Mouse (Mus musculus) mature B cell (primary cell): Measurements from ENCODE around the gene Kat2a.

Experiments used
- in situ Hi-C: fragments of 300-500 bp; cut with MboI; formaldehyde crosslinking; loops from 2 replicates; pipeline ENCODE4 v1.14.3; 2019

Gene Kat2a

DNA sequence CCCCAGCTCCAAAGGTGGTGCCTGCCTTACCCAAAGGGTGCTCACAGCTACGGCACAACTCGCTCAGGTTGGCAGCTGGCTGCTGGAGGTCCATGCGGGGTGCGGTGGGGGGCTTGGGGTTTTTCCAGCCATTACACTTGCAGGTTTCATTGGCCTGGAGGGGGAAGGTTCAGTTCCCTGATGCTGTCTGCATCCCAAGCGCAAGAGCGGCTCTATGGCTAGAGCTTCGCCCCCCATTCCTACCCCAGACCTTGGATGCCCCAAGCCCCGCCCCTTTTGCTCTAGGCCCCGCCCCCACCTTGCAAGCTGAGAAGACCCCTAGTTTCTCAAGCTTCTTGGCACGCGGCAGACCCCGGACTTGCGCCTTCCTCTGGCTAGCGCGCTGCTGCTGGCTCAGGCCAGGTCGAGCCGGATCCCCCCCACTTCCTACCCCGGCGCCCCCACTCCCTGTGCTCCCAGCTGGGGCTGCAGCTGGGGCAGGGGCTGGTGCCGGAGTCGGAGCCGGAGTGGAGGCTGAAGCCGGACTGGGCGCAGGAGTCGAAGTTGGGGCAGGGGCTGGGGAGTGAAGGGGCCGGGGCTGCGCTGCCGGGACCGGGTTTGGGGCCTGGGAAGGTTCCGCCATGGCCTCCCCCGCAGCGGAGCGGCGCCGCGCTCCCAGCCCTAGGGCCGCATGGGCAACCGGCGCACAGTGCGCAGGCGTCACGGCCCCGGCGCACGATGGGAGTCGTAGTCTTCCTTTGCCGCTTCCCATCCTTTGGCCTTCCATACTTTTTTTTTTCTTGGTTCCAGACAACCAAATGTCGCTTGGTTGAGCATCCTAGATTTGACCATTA is at the start of gene Kat2a:
Kat2a (minus strand) TSS at position 683 of the 833 bp plus-strand sequence.
- in situ Hi-C loops: no loop called here

DNA sequence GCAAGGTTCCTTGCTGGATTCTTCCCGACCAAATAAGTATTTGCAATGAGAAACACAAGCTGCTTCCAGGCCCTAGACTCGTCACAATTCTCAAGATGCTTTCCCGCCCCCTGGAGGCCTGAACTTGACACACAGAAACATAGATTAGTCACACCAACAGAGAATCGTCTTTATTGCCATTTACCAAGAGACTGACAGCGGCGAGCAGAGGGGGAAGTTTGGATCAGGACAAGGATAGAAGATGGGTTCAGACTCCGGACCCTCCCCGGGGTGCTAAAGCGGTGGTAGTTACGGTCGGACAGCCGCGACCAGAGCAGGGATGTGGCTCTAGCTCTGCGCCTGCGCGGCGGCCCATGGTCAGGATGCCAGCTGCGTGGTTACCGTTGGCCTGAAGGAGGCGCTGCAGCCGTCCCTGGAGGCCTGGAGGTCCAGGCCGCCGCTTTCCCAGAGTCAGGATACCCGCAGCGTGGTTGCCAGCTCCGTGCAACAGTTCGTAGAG is 49.3 kb upstream of the Kat2a start:
- in situ Hi-C loops: no loop called here

DNA sequence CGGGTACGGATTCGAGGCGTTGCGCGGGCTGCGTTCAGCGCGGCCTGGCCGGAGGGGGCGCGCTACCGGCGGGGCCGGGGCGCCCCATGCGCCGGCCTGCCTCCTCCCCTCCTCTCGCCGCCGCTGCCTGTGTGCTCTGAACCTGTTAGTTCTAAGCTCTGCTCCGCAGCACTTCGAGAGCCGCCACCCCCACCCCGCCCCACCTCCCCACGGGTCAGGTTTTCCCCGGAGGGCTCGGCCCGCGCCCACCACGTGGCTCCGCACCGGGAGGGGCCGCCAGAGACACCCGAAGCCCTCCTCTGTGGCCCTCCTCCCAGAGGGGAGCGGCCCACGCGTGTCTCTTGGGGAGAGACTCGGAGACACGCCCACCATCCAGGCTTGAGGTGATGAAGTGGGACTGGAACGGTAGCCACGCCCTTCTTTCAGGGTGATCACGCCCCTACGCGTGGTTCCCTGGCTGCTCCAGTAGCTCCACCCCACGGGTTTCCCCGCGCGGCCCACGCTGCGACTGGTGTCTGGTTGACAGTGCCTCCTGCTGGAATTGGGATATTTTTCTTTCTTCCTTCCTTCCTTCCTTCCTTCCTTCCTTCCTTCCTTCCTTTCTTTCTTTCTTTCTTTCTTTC is 47.5 kb upstream of the Kat2a start, which contains the start of gene Kcnh4:
Kcnh4 (minus strand) TSS at position 332 of the 623 bp plus-strand sequence.
- in situ Hi-C loops: no loop called here

DNA sequence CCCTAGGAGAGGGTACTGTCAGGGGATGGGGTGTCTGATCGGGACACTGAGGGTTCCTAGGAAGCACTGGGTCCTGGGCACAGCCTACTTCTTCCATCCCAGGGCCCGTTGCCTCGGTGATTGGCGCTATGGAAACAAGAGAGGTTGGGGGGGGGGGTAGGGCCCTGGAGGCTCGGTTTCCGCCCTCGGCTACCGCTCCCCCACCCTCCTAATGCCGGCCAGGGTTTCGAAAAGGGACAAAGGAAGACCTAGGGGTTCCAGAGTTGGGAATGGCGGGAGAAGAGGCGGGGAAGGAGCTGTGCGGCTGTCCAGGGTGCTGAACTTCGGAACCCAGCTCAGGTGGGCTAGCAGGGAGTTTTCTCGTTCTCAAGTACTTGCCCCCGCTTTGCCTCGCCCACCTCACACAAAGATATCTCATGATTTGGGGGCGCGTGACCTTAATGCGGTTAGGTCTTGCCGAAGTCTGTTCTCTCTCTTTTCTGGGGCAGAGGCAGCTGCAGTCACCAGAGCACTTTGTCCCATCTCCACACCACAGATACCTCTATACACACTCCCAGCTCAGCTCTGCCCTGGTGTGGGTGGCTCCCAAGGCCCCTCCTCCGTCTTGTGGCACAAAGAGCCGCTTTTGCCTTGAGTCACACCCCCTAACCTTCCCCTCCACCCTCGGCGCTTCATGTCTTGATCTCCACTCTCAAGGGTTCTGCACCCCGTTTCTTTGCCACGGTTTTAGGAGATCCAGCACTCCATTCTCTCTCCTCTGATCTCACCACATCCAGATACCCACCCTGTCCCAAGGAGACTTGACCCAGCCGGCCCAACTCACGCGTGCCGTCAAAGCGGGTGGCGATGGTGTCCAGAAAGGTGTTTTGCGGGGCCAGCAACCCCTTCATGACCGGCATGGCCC is 46.7 kb upstream of the Kat2a start:
- in situ Hi-C loops: no loop called here

DNA sequence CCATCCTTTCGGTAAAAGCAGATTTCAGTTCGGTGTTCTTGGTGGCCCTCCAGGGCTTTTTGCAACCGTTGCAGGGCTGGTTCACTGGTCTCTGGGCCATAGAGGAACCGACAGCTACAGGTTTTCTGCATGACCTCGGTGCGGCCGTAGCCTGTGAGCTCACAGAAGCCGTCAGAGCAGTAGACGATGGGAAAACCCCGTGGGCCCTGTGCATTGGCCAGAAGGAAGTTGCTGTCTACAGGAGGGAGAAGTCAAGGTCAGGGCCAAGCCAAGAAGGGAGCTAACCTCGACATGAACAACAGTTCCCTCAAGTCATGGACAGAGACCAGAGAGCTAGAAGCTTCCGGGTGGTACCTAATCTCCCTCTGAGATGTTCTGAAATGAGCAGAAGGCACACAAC is 45.3 kb upstream of the Kat2a start:
- in situ Hi-C loops: no loop called here

DNA sequence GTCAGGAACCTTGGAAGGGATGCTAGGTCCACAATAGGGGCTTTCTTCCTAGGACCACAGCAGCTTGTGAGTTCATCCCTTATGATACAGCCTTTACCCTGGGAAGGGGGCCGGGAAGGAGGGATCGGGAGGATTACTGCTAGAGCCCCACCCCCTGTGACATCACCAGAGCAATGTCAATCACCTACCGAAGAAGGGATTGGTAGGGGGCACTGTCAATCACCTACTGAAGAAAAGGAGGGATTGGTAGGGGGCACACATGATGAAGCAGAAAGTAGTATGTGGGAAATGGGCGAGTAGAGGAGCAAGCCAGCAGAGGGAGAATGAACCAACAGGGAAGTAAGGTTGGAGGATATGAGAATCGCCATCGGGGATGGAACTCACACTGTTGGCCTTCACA is 44.2 kb upstream of the Kat2a start:
- in situ Hi-C loops: no loop called here

DNA sequence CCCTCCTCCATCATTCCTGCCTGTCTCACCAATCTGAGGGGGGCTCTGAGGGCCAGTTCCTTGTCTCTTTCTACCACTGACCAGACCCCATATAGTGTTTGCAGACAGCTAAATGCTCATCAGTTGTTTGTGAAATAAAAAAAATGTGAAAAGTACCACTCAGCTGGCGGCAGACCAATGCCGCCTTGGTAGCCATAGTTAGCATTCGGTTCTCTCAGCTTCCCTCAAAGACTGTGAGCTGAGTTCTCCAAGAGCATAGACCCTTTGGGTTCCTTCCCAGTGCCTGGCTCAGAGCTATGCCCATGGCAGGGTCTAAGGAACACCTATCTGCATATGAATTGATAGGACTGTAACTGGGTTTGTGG is 42.4 kb upstream of the Kat2a start:
- in situ Hi-C loops: no loop called here

DNA sequence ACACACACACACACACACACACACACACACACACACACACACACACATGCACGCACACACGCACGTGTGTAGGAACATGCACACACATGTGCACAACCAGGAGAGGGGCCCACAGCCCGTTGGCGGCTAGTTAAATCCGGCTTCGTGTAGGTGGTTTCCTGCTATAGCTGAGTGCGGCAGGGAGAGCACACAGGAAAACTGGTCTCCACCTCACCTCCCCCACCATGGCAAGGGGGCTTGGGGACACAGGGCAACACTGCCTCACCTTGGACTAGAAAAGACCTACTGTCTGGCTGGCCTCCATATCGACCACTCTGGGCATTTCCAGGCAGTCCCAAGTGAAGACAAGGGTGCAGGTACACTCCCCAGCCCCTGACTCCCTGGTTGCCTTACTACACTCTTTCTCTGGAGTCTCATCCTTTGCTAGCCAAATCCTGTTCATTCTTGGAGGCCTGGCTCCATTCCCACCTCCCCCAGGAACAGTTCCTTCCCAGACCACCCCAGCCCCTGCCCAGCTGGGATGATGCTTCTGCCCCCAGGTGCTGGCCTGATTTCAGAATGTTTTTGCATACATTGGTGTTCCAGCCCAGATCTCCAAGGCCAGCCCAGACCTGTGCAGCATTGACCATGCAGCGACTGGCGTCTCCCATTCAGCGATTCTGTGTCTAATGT is 41.9 kb upstream of the Kat2a start:
- in situ Hi-C loops: no loop called here

DNA sequence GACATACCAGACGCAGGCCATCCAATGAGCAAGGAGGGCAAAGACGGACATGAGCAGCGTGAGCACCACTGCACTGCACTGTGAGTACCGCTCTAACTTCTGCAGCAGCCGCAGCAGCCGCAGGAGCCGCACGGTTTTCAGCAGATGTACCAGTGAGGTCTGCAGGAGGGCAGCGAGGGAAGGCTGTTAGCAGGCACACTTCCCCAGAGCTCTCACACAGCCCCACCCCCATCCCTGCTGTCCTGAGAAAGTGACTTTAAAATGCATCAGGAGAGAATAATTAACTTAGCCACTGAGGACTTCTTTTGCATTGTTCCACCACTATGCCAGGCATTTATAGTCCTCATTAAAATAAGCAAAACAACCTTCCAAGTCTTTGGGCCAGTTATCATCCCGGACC is 40.0 kb upstream of the Kat2a start:
- in situ Hi-C loops: no loop called here

DNA sequence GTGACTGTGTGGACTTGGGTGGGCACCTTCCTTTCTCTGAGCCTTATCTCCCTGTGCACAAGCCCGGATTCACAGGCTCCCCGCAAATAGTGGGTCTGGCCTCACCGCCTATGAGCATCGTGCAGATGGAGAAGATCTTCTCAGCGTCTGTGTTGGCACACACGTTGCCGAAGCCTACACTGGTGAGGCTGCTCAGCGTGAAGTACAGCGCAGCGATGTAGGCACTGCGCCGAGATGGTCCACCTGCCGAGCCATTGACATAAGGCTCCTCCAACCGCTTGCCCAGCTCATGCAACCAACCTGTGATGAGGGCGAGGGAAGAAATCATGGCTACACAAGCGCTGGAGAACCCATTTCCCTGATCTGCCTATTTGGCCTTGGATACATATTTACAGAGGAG is 37.9 kb upstream of the Kat2a start:
- in situ Hi-C loops: no loop called here

DNA sequence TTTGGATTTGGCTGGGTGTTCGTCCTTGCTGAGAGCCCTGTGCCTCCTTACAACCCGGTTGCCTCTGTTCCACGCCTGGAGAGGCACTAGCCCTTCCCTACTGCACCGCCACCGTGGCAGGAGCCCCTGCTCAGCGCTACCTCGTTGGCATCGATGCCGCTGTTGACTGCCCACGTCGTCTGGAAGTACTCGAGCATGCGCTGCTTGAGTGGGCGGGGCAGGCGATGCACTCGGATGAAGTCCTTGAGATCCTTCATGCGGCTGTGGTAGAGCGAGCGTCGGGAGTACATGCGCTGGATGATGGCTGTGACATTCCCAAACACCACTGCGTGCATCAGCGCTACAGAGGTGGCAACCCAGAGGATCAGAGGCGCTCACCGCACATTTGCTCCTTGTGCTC is 37.2 kb upstream of the Kat2a start:
- in situ Hi-C loops: no loop called here

DNA sequence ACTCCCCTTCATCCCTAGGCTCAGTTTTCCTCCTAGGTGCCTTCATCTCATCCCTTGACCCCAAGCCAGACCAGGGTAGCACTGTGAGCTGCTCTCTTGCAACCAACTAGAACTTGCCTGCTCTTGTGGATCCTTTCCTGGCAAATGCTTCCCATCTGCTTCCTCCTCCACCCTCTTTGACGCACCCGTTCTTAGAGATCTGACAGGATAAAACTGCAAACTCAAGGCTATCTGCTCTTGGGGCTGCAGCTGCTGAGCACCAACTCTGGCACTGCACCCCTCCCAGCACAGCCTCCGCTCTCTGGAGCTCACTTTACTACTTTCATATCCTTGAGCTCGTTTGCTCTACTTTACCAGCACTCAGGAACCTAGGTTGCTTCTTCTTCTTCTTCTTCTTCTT is 36.4 kb upstream of the Kat2a start:
- in situ Hi-C loops: no loop called here

DNA sequence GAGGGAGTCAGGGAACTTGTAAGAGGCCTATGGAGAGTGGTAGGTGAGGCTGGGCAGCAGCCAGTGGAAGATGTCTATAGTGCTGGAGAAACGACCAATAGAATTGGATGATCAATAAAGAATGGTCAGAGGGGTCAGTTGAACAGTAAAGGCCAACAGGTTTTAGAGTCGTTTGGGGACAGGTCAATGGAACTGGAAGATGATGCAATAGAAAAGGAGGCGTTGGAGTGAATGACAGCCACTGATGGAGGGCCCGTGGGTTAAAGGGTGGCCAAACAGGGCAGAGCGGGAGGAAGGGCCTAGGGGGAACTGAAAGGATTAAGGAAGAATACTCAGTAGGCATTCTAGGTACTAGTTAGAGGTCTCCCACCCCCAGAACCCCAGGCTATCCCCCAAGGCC is 34.8 kb upstream of the Kat2a start:
- in situ Hi-C loops: no loop called here

DNA sequence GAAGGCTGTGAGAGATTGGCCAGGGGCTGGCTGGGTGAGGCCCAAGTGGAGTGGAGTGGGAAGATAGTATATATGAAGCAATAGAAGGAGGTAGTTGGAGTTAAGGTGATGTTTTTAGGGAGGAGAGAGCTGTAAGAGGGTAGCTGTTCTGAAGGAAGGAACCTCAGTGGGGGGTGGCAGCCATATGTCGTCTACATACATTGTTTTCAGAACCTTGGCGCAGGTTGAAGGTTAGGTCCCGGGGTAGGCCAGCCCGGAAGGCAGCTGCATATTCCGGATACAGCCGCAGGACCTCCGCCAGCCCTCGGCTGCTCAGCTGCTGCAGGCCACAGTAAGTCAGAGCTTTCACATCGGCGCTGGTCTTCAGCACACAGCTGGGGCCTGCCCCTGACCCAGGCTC is 34.3 kb upstream of the Kat2a start:
- in situ Hi-C loops: no loop called here

DNA sequence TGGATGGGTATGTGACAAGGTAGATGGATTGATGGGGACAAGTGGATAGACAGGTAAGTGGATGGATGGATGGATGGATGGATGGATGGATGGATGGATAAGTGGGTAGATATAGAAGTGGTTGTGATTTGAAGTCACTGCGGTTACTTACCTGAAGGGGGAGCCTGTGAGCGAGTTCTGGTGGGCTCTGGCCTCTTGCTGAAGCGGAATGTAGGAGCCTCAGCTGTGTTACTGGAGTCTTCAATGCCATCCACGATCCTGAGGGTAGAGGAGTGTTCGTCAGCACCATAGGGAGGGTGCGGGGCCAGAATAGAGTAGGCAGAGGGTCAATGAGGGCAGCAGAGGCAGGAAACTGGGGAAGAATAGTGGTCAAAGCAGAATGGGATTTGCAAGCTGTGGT is 32.8 kb upstream of the Kat2a start:
- in situ Hi-C loops: no loop called here

DNA sequence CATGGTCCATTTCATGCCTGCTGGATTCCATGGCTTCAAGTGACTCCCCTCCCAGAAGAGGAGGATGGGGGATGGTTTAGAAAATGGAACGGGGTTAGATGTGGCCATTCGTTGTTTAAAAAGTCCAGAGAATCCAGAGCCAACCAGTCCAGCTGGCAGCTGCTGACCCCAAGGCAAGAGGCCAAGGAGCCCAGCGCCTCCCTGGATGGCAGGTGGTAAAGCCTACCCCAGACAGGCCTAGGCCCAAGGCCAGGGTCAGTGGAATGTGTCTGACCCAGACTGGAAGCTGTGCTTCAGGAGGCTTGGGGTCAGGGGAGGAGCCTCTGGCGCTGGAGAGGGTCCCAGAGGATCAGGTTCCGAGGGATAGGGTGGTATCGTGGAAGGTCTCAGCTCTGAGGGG is 29.1 kb upstream of the Kat2a start:
- in situ Hi-C loops: no loop called here

DNA sequence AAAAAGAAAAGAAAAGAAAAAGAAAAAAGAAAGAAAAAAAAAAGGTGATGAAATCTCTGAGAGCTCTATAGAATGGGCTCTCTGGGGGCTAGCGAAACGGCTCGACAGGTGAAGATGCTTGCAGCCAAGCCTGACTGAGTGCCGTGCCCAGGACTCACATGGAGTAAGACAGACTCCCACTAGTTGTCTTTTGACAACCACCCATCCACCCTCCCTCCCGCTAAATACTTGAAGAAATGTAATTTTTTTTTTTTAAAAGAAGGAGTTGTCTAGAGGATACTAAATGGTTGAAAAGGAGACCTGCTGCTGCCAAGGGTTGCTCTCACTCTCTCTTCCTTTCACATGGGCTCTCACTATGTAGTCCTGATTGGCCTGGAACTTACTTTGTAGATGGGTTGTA is 26.5 kb upstream of the Kat2a start:
- in situ Hi-C loops: no loop called here

DNA sequence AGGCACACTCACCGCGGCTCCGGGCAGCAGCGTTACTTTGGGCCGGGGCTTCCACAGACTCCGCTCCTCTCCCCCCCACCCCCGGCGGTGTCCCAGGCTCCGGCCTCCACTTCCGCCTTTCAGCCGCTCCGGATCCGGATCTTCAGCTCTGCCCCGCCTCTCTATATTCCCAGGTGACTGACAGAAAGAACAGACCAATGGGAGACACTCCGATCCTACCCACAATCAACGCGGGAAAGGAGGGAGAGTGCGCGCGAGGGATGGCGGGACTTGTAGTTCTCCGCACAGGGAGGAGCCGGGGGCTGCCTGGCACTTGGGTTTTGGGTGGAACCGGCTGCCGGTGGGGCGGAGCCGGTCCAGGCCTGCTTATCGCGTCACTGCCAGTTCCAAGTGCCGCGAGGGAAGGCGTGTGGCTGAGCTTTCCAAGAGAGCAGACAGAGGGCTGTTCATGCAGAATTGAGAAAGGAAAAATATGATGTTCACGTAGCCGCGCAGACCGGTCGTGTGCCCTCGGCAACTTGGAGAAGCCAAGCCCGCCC is 25.9 kb upstream of the Kat2a start, which contains the start of gene Rab5c:
Rab5c (minus strand) TSS at position 150 of the 539 bp plus-strand sequence.
- in situ Hi-C loops: no loop called here

DNA sequence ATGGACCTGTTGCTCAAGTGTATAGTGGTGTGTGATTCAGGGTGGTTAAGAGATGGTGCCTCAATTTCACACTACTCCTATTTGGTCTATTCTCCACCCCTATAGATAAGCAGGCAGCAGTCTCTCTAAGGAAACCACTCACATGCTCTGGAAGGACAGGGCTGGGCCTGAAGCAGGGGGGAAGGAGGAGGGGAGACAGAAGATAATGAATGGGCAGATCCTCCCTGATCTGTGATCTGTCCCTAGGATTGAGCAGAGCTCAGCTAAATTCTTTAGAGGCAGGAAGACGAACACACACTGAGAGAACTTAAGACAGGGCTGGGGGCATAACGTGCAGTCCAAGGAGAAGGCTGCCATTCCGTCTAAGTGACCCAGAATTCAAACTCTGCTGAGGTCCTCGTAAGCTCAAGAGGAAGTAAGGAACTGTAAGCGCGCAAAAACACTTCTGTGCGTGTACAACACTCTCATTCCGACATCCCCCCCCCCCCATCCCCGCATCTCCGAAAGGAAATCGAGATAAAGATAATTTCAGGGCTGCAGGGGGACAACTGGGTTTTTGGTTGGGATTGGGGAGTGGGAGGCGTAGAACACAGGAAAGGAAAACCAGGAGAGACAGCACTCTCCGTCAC is 25.0 kb upstream of the Kat2a start:
- in situ Hi-C loops: no loop called here

DNA sequence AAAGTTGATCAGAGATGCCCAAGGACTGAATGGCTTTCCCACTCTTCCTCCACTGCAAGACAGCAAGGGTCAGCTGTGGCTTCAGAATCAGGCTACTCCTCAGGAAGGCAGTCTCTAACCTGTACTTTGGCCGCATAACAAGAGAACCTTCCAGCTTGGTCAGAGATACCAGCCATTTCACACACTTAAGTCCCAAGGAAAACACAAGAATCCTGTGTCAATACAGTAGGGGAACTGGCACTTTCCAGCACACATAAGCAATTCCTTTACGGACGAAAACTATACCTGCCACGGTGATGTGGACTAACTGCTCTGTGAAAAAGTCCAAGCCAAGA is 24.4 kb upstream of the Kat2a start:
- in situ Hi-C loops: no loop called here
